Mouse (Mus musculus) forebrain, embryonic 10.5 days (tissue): Measurements from ENCODE around the gene Ecel1. TPM values are rescaled to one million over a fixed set of nuclear protein-coding genes. Genes with fewer than 3 reads are reported as not detected.

ENCODE experiments used
- DNase-seq: peaks from one replicate; pipeline ENCODE4 v3.0.0-alpha.2; 2017; ENCODE audit warnings: low spot score; ENCODE audit errors: extremely low spot score
- H3K27ac ChIP-seq: fragments of 300-500 bp; sonication (generic); 2 replicates; pipeline ENCODE4 v1.5.1; 2016; ENCODE audit warnings: mild to moderate bottlenecking
- H3K27me3 ChIP-seq: fragments of 300-500 bp; sonication (generic); 2 replicates; pipeline ENCODE4 v1.6.1; 2016; ENCODE audit warnings: mild to moderate bottlenecking; ENCODE audit not compliant: poor library complexity, severe bottlenecking
- H3K36me3 ChIP-seq: fragments of 300-500 bp; sonication (generic); replicated peaks from 2 replicates; pipeline ENCODE4 v1.6.1; 2016; ENCODE audit warnings: mild to moderate bottlenecking, moderate library complexity
- H3K4me1 ChIP-seq: fragments of 300-500 bp; sonication (generic); 2 replicates; pipeline ENCODE4 v1.6.1; 2016
- H3K4me3 ChIP-seq: fragments of 300-500 bp; sonication (generic); 2 replicates; pipeline ENCODE4 v1.5.1; 2016; ENCODE audit warnings: mild to moderate bottlenecking, moderate library complexity
- H3K9me3 ChIP-seq: fragments of 300-500 bp; sonication (generic); 2 replicates; pipeline ENCODE4 v1.6.1; 2016; ENCODE audit warnings: mild to moderate bottlenecking, moderate library complexity
- WGBS: fragments of 180-500 bp; shearing (Covaris S2); methylation state at CpG from one replicate; pipeline ENCODE4 v1.1.7; 2016; 5-methylcytosine and 5-hydroxymethylcytosine counted together
- polyA plus RNA-seq: library from polyadenylated mRNA; unstranded; fragments of >200 nt; fragmentation: Nextera tagmentation; extraction: Ambion mirVana; gene quantifications from 2 replicates; pipeline ENCODE4 v1.2.1, GENCODE M21; 2016

Ecel1 gene
- polyA plus RNA-seq, 1 experiment from 2014 or later, result 1.1 TPM

GRCm38 (mm10) chr1:87185526-87185925, 29.2 kb upstream of the Ecel1 start:
- peaks cover 49% of the 10 kb centered on the region for H3K4me1 ChIP-seq
- no peak overlapping the region for H3K4me3 ChIP-seq
- peaks cover 92% of the 10 kb centered on the region for H3K27me3 ChIP-seq
- WGBS, result 9% methylated on average over 13 of the region's 13 CpGs
- H3K27ac ChIP-seq, result no peak overlapping the region
- no peak for DNase-seq
- H3K9me3 ChIP-seq, result no peaks in the 10 kb centered on the region
- H3K36me3 ChIP-seq, result no peaks in the 10 kb centered on the region

- no peaks in the 10 kb centered on the region for H3K36me3 ChIP-seq
- H3K4me1 ChIP-seq, result peaks cover 45% of the 10 kb centered on the region
- no peak overlapping the region for H3K27ac ChIP-seq
- DNase-seq, result peak; percentile 35
- H3K9me3 ChIP-seq, result no peaks in the 10 kb centered on the region
- WGBS, result 7% methylated on average over 20 of the region's 20 CpGs
- no peak overlapping the region for H3K4me3 ChIP-seq
- peaks cover 96% of the 10 kb centered on the region for H3K27me3 ChIP-seq
Measured at GRCm38 (mm10) chr1:87184751-87185139, 28.4 kb upstream of the Ecel1 start.

- H3K4me3 ChIP-seq, result no peak overlapping the region
- no peak for DNase-seq
- H3K27me3 ChIP-seq, result peaks cover 92% of the 10 kb centered on the region
- H3K27ac ChIP-seq, result no peak overlapping the region
- peaks cover 45% of the 10 kb centered on the region for H3K4me1 ChIP-seq
- H3K36me3 ChIP-seq, result no peaks in the 10 kb centered on the region
- 27% methylated on average over 15 of the region's 15 CpGs for WGBS
- H3K9me3 ChIP-seq, result no peaks in the 10 kb centered on the region
Measured at GRCm38 (mm10) chr1:87183998-87184750, 27.9 kb upstream of the Ecel1 start.

GRCm38 (mm10) chr1:87183013-87183412, 26.7 kb upstream of the Ecel1 start, which contains the start of gene Prss56:
Gene Prss56, plus strand, starts transcription at chr1:87183313.
- 69% methylated on average over 9 of the region's 9 CpGs for WGBS
- no peaks in the 10 kb centered on the region for H3K36me3 ChIP-seq
- H3K4me1 ChIP-seq, result peaks cover 47% of the 10 kb centered on the region
- H3K9me3 ChIP-seq, result no peaks in the 10 kb centered on the region
- peaks cover 80% of the 10 kb centered on the region for H3K27me3 ChIP-seq
- no peak within 1 kb of the TSS for H3K4me3 ChIP-seq
- DNase-seq, result no peak
- H3K27ac ChIP-seq, result no peak within 1 kb of the TSS

- Histone ChIP-seq H3K4me1 (peaks cover 39% of the 10 kb centered on the region), H3K9me3 (no peaks in the 10 kb centered on the region), H3K27me3 (peaks cover 70% of the 10 kb centered on the region), H3K36me3 (no peaks in the 10 kb centered on the region), H3K4me3 (no peak overlapping the region), H3K27ac (no peak overlapping the region)
- no peak for DNase-seq
- 69% methylated on average over 5 of the region's 5 CpGs for WGBS
Measured at GRCm38 (mm10) chr1:87180896-87181295, 24.6 kb upstream of the Ecel1 start.

- Histone ChIP-seq H3K27me3 (peaks cover 68% of the 10 kb centered on the region), H3K4me1 (peaks cover 22% of the 10 kb centered on the region), H3K9me3 (no peaks in the 10 kb centered on the region), H3K27ac (0 out of 2 replicates have a peak overlapping the region, but pooled peaks have one; percentile 45), H3K36me3 (no peaks in the 10 kb centered on the region), H3K4me3 (no peak overlapping the region)
- WGBS, result 17% methylated on average over 11 of the region's 11 CpGs
- no peak for DNase-seq
Measured at GRCm38 (mm10) chr1:87175852-87176292, 19.6 kb upstream of the Ecel1 start.

- no peaks in the 10 kb centered on the region for H3K9me3 ChIP-seq
- H3K4me3 ChIP-seq, result 0 out of 2 replicates have a peak overlapping the region, but pooled peaks have one; percentile 25
- WGBS, result 25% methylated on average over 28 of the region's 28 CpGs
- peak; percentile 82 for DNase-seq
- H3K36me3 ChIP-seq, result no peaks in the 10 kb centered on the region
- H3K27ac ChIP-seq, result peak overlapping the region; percentile 26; the same call in 1 of the 2 replicates
- peaks cover 75% of the 10 kb centered on the region for H3K27me3 ChIP-seq
- peaks cover 38% of the 10 kb centered on the region for H3K4me1 ChIP-seq
Measured at GRCm38 (mm10) chr1:87174006-87174955, 18.0 kb upstream of the Ecel1 start.

- H3K27ac ChIP-seq, result no peak overlapping the region
- DNase-seq, result no peak
- no peaks in the 10 kb centered on the region for H3K9me3 ChIP-seq
- WGBS, result 56% methylated on average over 9 of the region's 9 CpGs
- no peaks in the 10 kb centered on the region for H3K36me3 ChIP-seq
- peaks cover 94% of the 10 kb centered on the region for H3K27me3 ChIP-seq
- peaks cover 46% of the 10 kb centered on the region for H3K4me1 ChIP-seq
- H3K4me3 ChIP-seq, result no peak overlapping the region
Measured at GRCm38 (mm10) chr1:87172316-87172715, 16.0 kb upstream of the Ecel1 start.

GRCm38 (mm10) chr1:87171312-87171711, 15.0 kb upstream of the Ecel1 start:
- Histone ChIP-seq H3K27ac (no peak overlapping the region), H3K9me3 (no peaks in the 10 kb centered on the region), H3K4me1 (peaks cover 45% of the 10 kb centered on the region), H3K36me3 (no peaks in the 10 kb centered on the region), H3K4me3 (no peak overlapping the region), H3K27me3 (peaks cover 97% of the 10 kb centered on the region)
- WGBS, result 66% methylated on average over 1 of the region's 1 CpGs
- DNase-seq, result no peak

GRCm38 (mm10) chr1:87170458-87170857, 14.1 kb upstream of the Ecel1 start:
- WGBS, result 9% methylated on average over 19 of the region's 19 CpGs
- 0 out of 2 replicates have a peak overlapping the region, but pooled peaks have one; percentile 15 for H3K27ac ChIP-seq
- H3K9me3 ChIP-seq, result no peaks in the 10 kb centered on the region
- peaks cover 98% of the 10 kb centered on the region for H3K27me3 ChIP-seq
- H3K4me3 ChIP-seq, result peak overlapping the region; percentile 26
- peaks cover 37% of the 10 kb centered on the region for H3K4me1 ChIP-seq
- no peak for DNase-seq
- no peaks in the 10 kb centered on the region for H3K36me3 ChIP-seq

GRCm38 (mm10) chr1:87164796-87165184, 8.5 kb upstream of the Ecel1 start:
- Histone ChIP-seq H3K4me3 (no peak overlapping the region), H3K36me3 (no peaks in the 10 kb centered on the region), H3K4me1 (peaks cover 37% of the 10 kb centered on the region), H3K27ac (no peak overlapping the region; the same call in 1 of the 2 replicates), H3K27me3 (peaks cover 84% of the 10 kb centered on the region), H3K9me3 (no peaks in the 10 kb centered on the region)
- DNase-seq, result no peak
- 52% methylated on average over 9 of the region's 9 CpGs for WGBS

GRCm38 (mm10) chr1:87164164-87164795, 8.0 kb upstream of the Ecel1 start:
- WGBS, result 42% methylated on average over 11 of the region's 11 CpGs
- no peak overlapping the region for H3K4me3 ChIP-seq
- H3K9me3 ChIP-seq, result no peaks in the 10 kb centered on the region
- H3K27ac ChIP-seq, result no peak overlapping the region
- H3K4me1 ChIP-seq, result peaks cover 32% of the 10 kb centered on the region
- H3K27me3 ChIP-seq, result peaks cover 84% of the 10 kb centered on the region
- H3K36me3 ChIP-seq, result no peaks in the 10 kb centered on the region
- no peak for DNase-seq
